Mouse (Mus musculus): ENCODE measurements at regions not wholly inside any gene's neighbourhood (a gene's known extent, or its start where the extent isn't known, plus 50 kb on each side); places are given as distances from the start of the nearest gene placed in this dataset.

GRCm38 (mm10) chr3:82652346-82652745 lies 104.5 kb upstream of the Npy2r start:
- H3K9me3 ChIP-seq (ENCODE audit: control insufficient read depth, low read length): no peaks in the 10 kb centered on the region
- no peak overlapping the region for H3K9ac ChIP-seq (ENCODE audit: low read depth, low read length)
- H3K4me3 ChIP-seq (ENCODE audit: low read length): no peak overlapping the region
- H3K4me1 ChIP-seq (ENCODE audit: control insufficient read depth, insufficient read depth, low read depth, low read length): no peaks in the 10 kb centered on the region
- no peak overlapping the region for H3K4me2 ChIP-seq (ENCODE audit: low read length)
- H3K27me3 ChIP-seq (replicated peaks; ENCODE audit: control insufficient read depth, insufficient read depth, low read length): no peaks in the 10 kb centered on the region
- no peak overlapping the region for H3K27ac ChIP-seq (ENCODE audit: low read depth, low read length)
- ATAC-seq: no peak
- WGBS: 36% methylated on average over 2 of the region's 2 CpGs
- H3K36me3 ChIP-seq (ENCODE audit: control insufficient read depth, insufficient read depth, low read length): no peaks in the 10 kb centered on the region

GRCm38 (mm10) chr3:82640052-82640451 lies 92.2 kb upstream of the Npy2r start:
- ATAC-seq: no peak
- Histone ChIP-seq H3K9ac (ENCODE audit: low read depth, low read length) (no peak overlapping the region), H3K36me3 (ENCODE audit: control insufficient read depth, insufficient read depth, low read length) (no peaks in the 10 kb centered on the region), H3K27ac (ENCODE audit: low read depth, low read length) (no peak overlapping the region), H3K4me3 (ENCODE audit: low read length) (no peak overlapping the region), H3K27me3 (replicated peaks; ENCODE audit: control insufficient read depth, insufficient read depth, low read length) (no peaks in the 10 kb centered on the region), H3K9me3 (ENCODE audit: control insufficient read depth, low read length) (no peaks in the 10 kb centered on the region), H3K4me1 (ENCODE audit: control insufficient read depth, insufficient read depth, low read depth, low read length) (no peaks in the 10 kb centered on the region), H3K4me2 (ENCODE audit: low read length) (no peak overlapping the region)
- 83% methylated on average over 2 of the region's 2 CpGs for WGBS

- WGBS: 31% methylated on average over 3 of the region's 3 CpGs
- Histone ChIP-seq H3K36me3 (ENCODE audit: control insufficient read depth, insufficient read depth, low read length) (no peaks in the 10 kb centered on the region), H3K27ac (ENCODE audit: low read depth, low read length) (no peak overlapping the region), H3K9ac (ENCODE audit: low read depth, low read length) (no peak overlapping the region), H3K4me3 (ENCODE audit: low read length) (no peak overlapping the region), H3K4me1 (ENCODE audit: control insufficient read depth, insufficient read depth, low read depth, low read length) (no peaks in the 10 kb centered on the region), H3K4me2 (ENCODE audit: low read length) (no peak overlapping the region), H3K9me3 (ENCODE audit: control insufficient read depth, low read length) (no peaks in the 10 kb centered on the region), H3K27me3 (replicated peaks; ENCODE audit: control insufficient read depth, insufficient read depth, low read length) (no peaks in the 10 kb centered on the region)
- ATAC-seq: no peak
Measured at GRCm38 (mm10) chr3:82636666-82637065, 88.8 kb upstream of the Npy2r start.

- Histone ChIP-seq H3K27me3 (replicated peaks; ENCODE audit: control insufficient read depth, insufficient read depth, low read length) (no peaks in the 10 kb centered on the region), H3K4me3 (ENCODE audit: low read length) (no peak overlapping the region), H3K9ac (ENCODE audit: low read depth, low read length) (no peak overlapping the region), H3K4me2 (ENCODE audit: low read length) (no peak overlapping the region), H3K27ac (ENCODE audit: low read depth, low read length) (no peak overlapping the region), H3K4me1 (ENCODE audit: control insufficient read depth, insufficient read depth, low read depth, low read length) (no peaks in the 10 kb centered on the region), H3K36me3 (ENCODE audit: control insufficient read depth, insufficient read depth, low read length) (no peaks in the 10 kb centered on the region), H3K9me3 (ENCODE audit: control insufficient read depth, low read length) (no peaks in the 10 kb centered on the region)
- no peak for ATAC-seq
- WGBS: 85% methylated on average over 3 of the region's 3 CpGs
Measured at GRCm38 (mm10) chr3:82620418-82621003, 72.6 kb upstream of the Npy2r start.

- 83% methylated on average over 5 of the region's 5 CpGs for WGBS
- H3K9me3 ChIP-seq (ENCODE audit: control insufficient read depth, low read length): no peaks in the 10 kb centered on the region
- H3K9ac ChIP-seq (ENCODE audit: low read depth, low read length): no peak overlapping the region
- no peaks in the 10 kb centered on the region for H3K27me3 ChIP-seq (replicated peaks; ENCODE audit: control insufficient read depth, insufficient read depth, low read length)
- no peak overlapping the region for H3K4me2 ChIP-seq (ENCODE audit: low read length)
- no peak overlapping the region for H3K4me3 ChIP-seq (ENCODE audit: low read length)
- H3K36me3 ChIP-seq (ENCODE audit: control insufficient read depth, insufficient read depth, low read length): no peaks in the 10 kb centered on the region
- no peak overlapping the region for H3K27ac ChIP-seq (ENCODE audit: low read depth, low read length)
- no peak for ATAC-seq
- H3K4me1 ChIP-seq (ENCODE audit: control insufficient read depth, insufficient read depth, low read depth, low read length): no peaks in the 10 kb centered on the region
Measured at GRCm38 (mm10) chr3:82619371-82619770, 71.5 kb upstream of the Npy2r start.

GRCm38 (mm10) chr3:82601880-82602279 lies 54.0 kb upstream of the Npy2r start:
- H3K4me2 ChIP-seq (ENCODE audit: low read length): no peak overlapping the region
- ATAC-seq: no peak
- H3K4me1 ChIP-seq (ENCODE audit: control insufficient read depth, insufficient read depth, low read depth, low read length): no peaks in the 10 kb centered on the region
- no peak overlapping the region for H3K9ac ChIP-seq (ENCODE audit: low read depth, low read length)
- WGBS: 79% methylated on average over 4 of the region's 4 CpGs
- no peaks in the 10 kb centered on the region for H3K9me3 ChIP-seq (ENCODE audit: control insufficient read depth, low read length)
- H3K27ac ChIP-seq (ENCODE audit: low read depth, low read length): no peak overlapping the region
- H3K36me3 ChIP-seq (ENCODE audit: control insufficient read depth, insufficient read depth, low read length): no peaks in the 10 kb centered on the region
- no peaks in the 10 kb centered on the region for H3K27me3 ChIP-seq (replicated peaks; ENCODE audit: control insufficient read depth, insufficient read depth, low read length)
- H3K4me3 ChIP-seq (ENCODE audit: low read length): no peak overlapping the region

- ATAC-seq: no peak
- Histone ChIP-seq H3K27ac (ENCODE audit: low read depth, low read length) (no peak overlapping the region), H3K4me2 (ENCODE audit: low read length) (no peak overlapping the region), H3K4me3 (ENCODE audit: low read length) (no peak overlapping the region), H3K27me3 (replicated peaks; ENCODE audit: control insufficient read depth, insufficient read depth, low read length) (no peaks in the 10 kb centered on the region), H3K4me1 (ENCODE audit: control insufficient read depth, insufficient read depth, low read depth, low read length) (no peaks in the 10 kb centered on the region), H3K36me3 (ENCODE audit: control insufficient read depth, insufficient read depth, low read length) (no peaks in the 10 kb centered on the region), H3K9me3 (ENCODE audit: control insufficient read depth, low read length) (no peaks in the 10 kb centered on the region), H3K9ac (ENCODE audit: low read depth, low read length) (no peak overlapping the region)
- 88% methylated on average over 1 of the region's 1 CpGs for WGBS
Measured at GRCm38 (mm10) chr3:82598656-82599055, 50.8 kb upstream of the Npy2r start.

All from hindbrain, embryonic 16.5 days (tissue).